Mouse (Mus musculus) hindbrain, embryonic 12.5 days (tissue): ENCODE measurements around the gene Uso1. TPM values are rescaled to one million over a fixed set of nuclear protein-coding genes. Genes with fewer than 3 reads are reported as not detected.
A peak's percentile ranks its signal among the peaks of the same experiment; 100 is the strongest.

Source experiments
- ATAC-seq: fragments of 200-750 bp; cut with Nextera tagmentation; 2 replicates; pipeline ENCODE4 v1.8.0; 2017; ENCODE audit warnings: moderate TSS enrichment; ENCODE audit not compliant: low FRiP score
- H3K27ac ChIP-seq: fragments of 300-500 bp; sonication (generic); 2 replicates; pipeline ENCODE4 v1.5.1; 2016; ENCODE audit warnings: mild to moderate bottlenecking
- H3K27me3 ChIP-seq: fragments of 300-500 bp; sonication (generic); 2 replicates; pipeline ENCODE4 v1.6.1; 2016; ENCODE audit warnings: mild to moderate bottlenecking
- H3K36me3 ChIP-seq: fragments of 300-500 bp; sonication (generic); 2 replicates; pipeline ENCODE4 v1.6.1; 2016; ENCODE audit warnings: mild to moderate bottlenecking
- H3K4me1 ChIP-seq: fragments of 300-500 bp; sonication (generic); 2 replicates; pipeline ENCODE4 v1.6.1; 2016
- H3K4me2 ChIP-seq: fragments of 300-500 bp; sonication (generic); replicated peaks from 2 replicates; pipeline ENCODE4 v1.6.1; 2016; ENCODE audit warnings: mild to moderate bottlenecking
- H3K4me3 ChIP-seq: fragments of 300-500 bp; sonication (generic); 2 replicates; pipeline ENCODE4 v1.5.1; 2016; ENCODE audit warnings: mild to moderate bottlenecking
- H3K9ac ChIP-seq: fragments of 300-500 bp; sonication (generic); 2 replicates; pipeline ENCODE4 v1.6.1; 2016; ENCODE audit warnings: mild to moderate bottlenecking, moderate library complexity
- H3K9me3 ChIP-seq: fragments of 300-500 bp; sonication (generic); replicated peaks from 2 replicates; pipeline ENCODE4 v1.6.1; 2016; ENCODE audit warnings: mild to moderate bottlenecking
- WGBS: fragments of 180-500 bp; shearing (Covaris S2); methylation state at CpG from one replicate; pipeline ENCODE4 v1.1.7; 2016; 5-methylcytosine and 5-hydroxymethylcytosine counted together
- polyA plus RNA-seq: library from polyadenylated mRNA; unstranded; fragments of >200 nt; fragmentation: Nextera tagmentation; extraction: Ambion mirVana; gene quantifications from 2 replicates; pipeline ENCODE4 v1.2.1, GENCODE M21; 2016

Uso1 gene
- polyA plus RNA-seq, 1 experiment from 2014 or later = 55.4 TPM

DNA sequence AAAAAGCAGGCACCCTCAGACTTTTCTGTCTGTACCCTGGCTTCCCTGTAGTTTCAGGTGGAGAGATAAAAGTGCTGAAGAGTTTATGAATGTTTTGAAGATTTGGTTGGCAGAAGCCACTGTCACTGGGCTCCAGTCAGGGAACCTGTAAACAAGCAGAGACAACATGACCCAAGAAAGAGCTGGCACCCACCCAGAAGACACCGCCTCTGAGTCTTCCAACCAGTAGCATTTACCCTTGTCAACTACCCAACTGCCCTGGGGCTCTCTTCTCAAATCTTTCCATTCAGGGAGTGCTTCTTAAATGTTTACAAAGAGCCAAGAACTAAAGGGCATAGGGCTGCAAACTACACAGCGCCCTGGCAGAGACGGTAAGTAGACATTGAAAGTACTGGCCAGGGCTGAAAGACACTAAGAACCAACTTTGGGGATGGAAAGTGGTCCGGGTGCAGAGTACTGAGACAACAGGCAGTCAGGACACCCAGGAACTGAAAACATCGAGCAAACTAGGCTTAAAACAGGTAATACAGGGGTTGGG is 26.9 kb upstream of the Uso1 start:
- no peak overlapping the region for H3K9ac ChIP-seq
- no peak overlapping the region for H3K4me3 ChIP-seq
- no peaks in the 10 kb centered on the region for H3K36me3 ChIP-seq
- H3K4me2 ChIP-seq = no peak overlapping the region
- H3K9me3 ChIP-seq = no peaks in the 10 kb centered on the region
- ATAC-seq = no peak
- H3K27ac ChIP-seq = no peak overlapping the region
- peaks cover 4% of the 10 kb centered on the region; the same call in 1 of the 2 replicates for H3K27me3 ChIP-seq
- peaks cover 11% of the 10 kb centered on the region for H3K4me1 ChIP-seq
- 91% methylated on average over 5 of the region's 5 CpGs for WGBS

GRCm38 (mm10) chr5:92112175-92112574 is 25.6 kb upstream of the Uso1 start:
- 7% methylated on average over 6 of the region's 6 CpGs for WGBS
- H3K4me3 ChIP-seq = no peak overlapping the region

GRCm38 (mm10) chr5:92112585-92112984 is 25.2 kb upstream of the Uso1 start:
- 2% methylated on average over 10 of the region's 10 CpGs for WGBS
- Histone ChIP-seq H3K27ac (no peak overlapping the region), H3K36me3 (no peaks in the 10 kb centered on the region), H3K4me2 (peak overlapping the region; percentile 37), H3K9ac (no peak overlapping the region), H3K4me3 (no peak overlapping the region), H3K4me1 (peaks cover 9% of the 10 kb centered on the region), H3K9me3 (no peaks in the 10 kb centered on the region), H3K27me3 (peaks cover 4% of the 10 kb centered on the region; the same call in 1 of the 2 replicates)
- no peak for ATAC-seq

More at GRCm38 (mm10) chr5:92112175-92112574, 25.6 kb upstream of the Uso1 start:
- peak overlapping the region; percentile 37 for H3K4me2 ChIP-seq
- no peak overlapping the region for H3K9ac ChIP-seq
- no peaks in the 10 kb centered on the region for H3K36me3 ChIP-seq
- no peak overlapping the region for H3K27ac ChIP-seq
- H3K27me3 ChIP-seq = peaks cover 4% of the 10 kb centered on the region; the same call in 1 of the 2 replicates
- H3K4me1 ChIP-seq = peaks cover 9% of the 10 kb centered on the region
- no peaks in the 10 kb centered on the region for H3K9me3 ChIP-seq
- ATAC-seq = no peak

DNA sequence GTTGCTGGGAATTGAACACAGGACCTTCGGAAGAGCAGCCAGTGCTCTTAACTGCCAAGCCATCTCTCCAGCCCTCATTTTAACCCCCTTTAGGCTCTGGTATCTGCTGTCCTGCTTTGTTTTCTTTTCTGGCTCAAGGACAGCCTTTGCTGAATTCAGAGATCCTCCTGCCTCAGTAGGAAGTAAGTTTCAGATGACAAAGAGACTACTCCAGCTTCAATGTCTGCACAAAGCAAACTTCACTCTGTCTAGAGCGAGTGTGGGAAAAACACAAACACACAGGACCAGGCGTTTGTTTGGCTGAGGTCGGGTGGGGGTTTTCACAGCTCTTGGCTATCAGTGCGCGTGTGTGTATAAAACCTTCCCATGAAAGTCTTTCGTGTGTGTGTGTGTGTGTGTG is 24.3 kb upstream of the Uso1 start:
- no peaks in the 10 kb centered on the region for H3K9me3 ChIP-seq
- no peak overlapping the region for H3K4me2 ChIP-seq
- peaks cover 9% of the 10 kb centered on the region for H3K4me1 ChIP-seq
- WGBS = 87% methylated on average over 7 of the region's 7 CpGs
- H3K4me3 ChIP-seq = no peak overlapping the region
- no peaks in the 10 kb centered on the region for H3K36me3 ChIP-seq
- peaks cover 4% of the 10 kb centered on the region; the same call in 1 of the 2 replicates for H3K27me3 ChIP-seq
- H3K27ac ChIP-seq = no peak overlapping the region
- H3K9ac ChIP-seq = no peak overlapping the region
- no peak for ATAC-seq

DNA sequence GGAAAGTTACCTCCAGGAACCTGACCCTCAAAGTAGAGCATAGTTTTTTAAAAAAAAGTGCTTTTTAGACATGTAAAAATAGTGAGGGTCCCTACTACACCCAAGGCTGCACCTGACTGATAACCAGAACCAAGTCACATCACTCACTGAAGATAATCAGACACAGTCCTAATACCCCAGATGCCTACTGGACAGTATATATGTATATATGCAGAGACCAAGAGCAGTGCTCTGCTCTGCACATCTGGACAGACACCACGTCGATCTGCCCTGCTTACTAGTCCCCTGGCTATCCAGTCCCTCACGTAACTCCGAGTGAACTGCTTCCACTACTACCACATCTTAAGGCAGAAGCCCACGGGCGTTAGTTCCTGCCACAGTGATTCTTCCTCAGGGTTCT is 23.5 kb upstream of the Uso1 start:
- no peaks in the 10 kb centered on the region for H3K36me3 ChIP-seq
- WGBS = 91% methylated on average over 6 of the region's 6 CpGs
- peaks cover 4% of the 10 kb centered on the region; the same call in 1 of the 2 replicates for H3K27me3 ChIP-seq
- H3K4me1 ChIP-seq = peaks cover 9% of the 10 kb centered on the region
- no peak overlapping the region for H3K4me2 ChIP-seq
- no peak overlapping the region for H3K9ac ChIP-seq
- H3K27ac ChIP-seq = no peak overlapping the region
- ATAC-seq = no peak
- H3K9me3 ChIP-seq = no peaks in the 10 kb centered on the region
- H3K4me3 ChIP-seq = no peak overlapping the region

DNA sequence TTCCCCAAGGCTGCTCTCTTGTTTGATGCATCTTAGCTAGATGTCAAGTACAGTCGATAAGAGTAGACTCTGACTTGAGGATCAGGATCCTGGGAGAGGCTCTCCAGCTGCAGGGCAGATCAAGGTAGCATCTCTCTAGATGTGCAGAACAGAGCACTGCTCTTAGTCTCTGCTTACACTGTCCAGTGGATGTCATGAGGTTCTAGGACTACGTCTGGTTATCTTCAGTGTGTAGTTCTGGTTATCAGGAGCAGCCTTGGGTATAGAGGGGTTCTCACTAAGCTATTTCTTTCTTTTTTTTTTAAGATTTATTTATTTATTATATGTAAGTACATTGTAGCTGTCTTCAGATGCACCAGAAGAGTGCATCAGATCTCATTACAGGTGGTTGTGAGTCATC is 22.8 kb upstream of the Uso1 start:
- Histone ChIP-seq H3K4me1 (peaks cover 9% of the 10 kb centered on the region), H3K4me2 (no peak overlapping the region), H3K36me3 (0 out of 2 replicates have a peak, but pooled peaks cover 3% of the 10 kb centered on the region), H3K9me3 (no peaks in the 10 kb centered on the region), H3K27me3 (peaks cover 4% of the 10 kb centered on the region; the same call in 1 of the 2 replicates), H3K9ac (no peak overlapping the region), H3K27ac (no peak overlapping the region), H3K4me3 (no peak overlapping the region)
- no peak for ATAC-seq
- 92% methylated on average over 2 of the region's 2 CpGs for WGBS

GRCm38 (mm10) chr5:92117823-92118403 is 19.8 kb upstream of the Uso1 start:
- no peak overlapping the region for H3K27ac ChIP-seq
- peaks cover 4% of the 10 kb centered on the region; the same call in 1 of the 2 replicates for H3K27me3 ChIP-seq
- H3K4me3 ChIP-seq = no peak overlapping the region
- no peak overlapping the region for H3K9ac ChIP-seq
- H3K9me3 ChIP-seq = no peaks in the 10 kb centered on the region
- peaks cover under 1% of the 10 kb centered on the region for H3K4me1 ChIP-seq
- WGBS = 59% methylated on average over 12 of the region's 12 CpGs
- peaks cover 6% of the 10 kb centered on the region; the same call in 1 of the 2 replicates for H3K36me3 ChIP-seq
- ATAC-seq = peak; percentile 61
- H3K4me2 ChIP-seq = no peak overlapping the region

- no peak overlapping the region for H3K4me2 ChIP-seq
- H3K27ac ChIP-seq = no peak overlapping the region
- no peak for ATAC-seq
- H3K4me3 ChIP-seq = no peak overlapping the region
- H3K9ac ChIP-seq = no peak overlapping the region
- H3K4me1 ChIP-seq = no peaks in the 10 kb centered on the region
- peaks cover 21% of the 10 kb centered on the region for H3K36me3 ChIP-seq
- no peaks in the 10 kb centered on the region for H3K9me3 ChIP-seq
- WGBS = 85% methylated on average over 4 of the region's 4 CpGs
- H3K27me3 ChIP-seq = no peaks in the 10 kb centered on the region
Observed at GRCm38 (mm10) chr5:92121636-92122035, 16.1 kb upstream of the Uso1 start.

DNA sequence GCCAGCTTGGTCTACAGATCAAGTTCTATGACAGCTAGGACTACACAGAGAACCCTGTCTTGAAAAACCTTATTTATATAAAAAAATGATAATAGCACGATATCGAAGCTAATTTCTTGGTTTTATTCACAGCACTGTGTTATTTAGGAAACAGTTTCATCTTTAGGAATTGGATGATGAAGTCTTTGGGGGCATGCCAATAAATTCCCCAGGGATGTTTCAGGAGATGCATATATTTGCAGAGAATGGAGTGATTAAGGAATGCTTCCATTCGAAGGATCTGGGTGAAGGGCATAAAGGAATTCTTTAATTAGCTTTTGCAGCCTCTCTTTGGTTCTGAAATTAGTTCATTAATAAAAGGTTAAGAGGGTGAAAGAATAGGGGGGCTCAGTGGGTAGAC is 12.3 kb upstream of the Uso1 start:
- Histone ChIP-seq H3K36me3 (peaks cover 21% of the 10 kb centered on the region), H3K4me1 (peaks cover 13% of the 10 kb centered on the region), H3K9me3 (no peaks in the 10 kb centered on the region), H3K27me3 (no peaks in the 10 kb centered on the region), H3K9ac (no peak overlapping the region), H3K4me2 (no peak overlapping the region), H3K27ac (no peak overlapping the region), H3K4me3 (no peak overlapping the region)
- WGBS = 92% methylated on average over 3 of the region's 3 CpGs
- ATAC-seq = no peak

DNA sequence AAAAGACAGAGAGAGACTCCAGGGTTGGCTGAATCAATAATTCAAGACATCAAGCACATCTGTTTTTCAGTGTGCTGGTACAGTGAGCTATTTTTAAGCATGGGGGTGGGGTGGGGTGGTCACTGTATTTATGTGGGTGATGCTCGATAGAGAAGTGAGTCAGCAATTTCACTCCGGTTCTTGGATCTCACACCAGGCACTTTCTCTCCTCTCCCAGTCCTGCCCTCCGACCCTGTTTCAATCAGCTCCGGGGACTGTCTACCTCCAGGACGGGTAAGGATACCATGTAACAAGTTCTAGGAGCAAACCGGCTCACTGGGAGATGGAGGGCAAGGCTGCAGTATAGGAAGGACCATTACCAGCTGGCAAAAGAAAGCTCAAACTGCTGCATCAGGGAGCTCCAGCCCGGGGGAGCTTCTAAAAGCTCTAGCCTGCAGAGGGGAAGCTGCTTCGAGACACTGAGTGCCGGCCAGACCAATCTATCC is 10.6 kb upstream of the Uso1 start:
- H3K9me3 ChIP-seq = no peaks in the 10 kb centered on the region
- peaks cover 28% of the 10 kb centered on the region for H3K36me3 ChIP-seq
- H3K4me2 ChIP-seq = no peak overlapping the region
- no peak for ATAC-seq
- peaks cover 13% of the 10 kb centered on the region for H3K4me1 ChIP-seq
- no peaks in the 10 kb centered on the region for H3K27me3 ChIP-seq
- WGBS = 69% methylated on average over 9 of the region's 9 CpGs
- H3K27ac ChIP-seq = no peak overlapping the region; the same call in 1 of the 2 replicates
- no peak overlapping the region for H3K9ac ChIP-seq
- no peak overlapping the region for H3K4me3 ChIP-seq

DNA sequence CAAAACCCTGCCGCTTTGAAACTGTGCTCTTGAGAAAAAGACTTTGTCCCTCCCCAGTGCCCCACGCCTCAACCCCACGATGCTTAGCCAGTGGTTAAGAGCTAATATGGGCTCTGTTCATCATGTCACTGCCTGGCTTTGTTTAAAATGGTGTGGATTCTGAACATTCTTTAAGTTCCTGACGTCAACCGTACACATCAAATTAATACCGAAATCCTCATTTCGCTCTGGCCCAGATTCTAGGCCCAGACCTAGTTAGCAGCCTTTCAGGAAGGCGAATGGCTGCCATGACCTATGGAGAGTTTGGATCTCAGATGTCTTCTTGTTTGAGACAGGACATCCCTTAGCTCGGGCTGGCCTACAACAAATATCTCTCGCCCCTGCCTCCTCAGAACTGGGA is 10.0 kb upstream of the Uso1 start:
- 90% methylated on average over 10 of the region's 10 CpGs for WGBS
- no peak overlapping the region for H3K27ac ChIP-seq
- no peaks in the 10 kb centered on the region for H3K27me3 ChIP-seq
- H3K9ac ChIP-seq = no peak overlapping the region
- no peak overlapping the region for H3K4me2 ChIP-seq
- no peak overlapping the region for H3K4me3 ChIP-seq
- H3K9me3 ChIP-seq = no peaks in the 10 kb centered on the region
- H3K36me3 ChIP-seq = peaks cover 27% of the 10 kb centered on the region
- H3K4me1 ChIP-seq = peaks cover 13% of the 10 kb centered on the region
- ATAC-seq = no peak

DNA sequence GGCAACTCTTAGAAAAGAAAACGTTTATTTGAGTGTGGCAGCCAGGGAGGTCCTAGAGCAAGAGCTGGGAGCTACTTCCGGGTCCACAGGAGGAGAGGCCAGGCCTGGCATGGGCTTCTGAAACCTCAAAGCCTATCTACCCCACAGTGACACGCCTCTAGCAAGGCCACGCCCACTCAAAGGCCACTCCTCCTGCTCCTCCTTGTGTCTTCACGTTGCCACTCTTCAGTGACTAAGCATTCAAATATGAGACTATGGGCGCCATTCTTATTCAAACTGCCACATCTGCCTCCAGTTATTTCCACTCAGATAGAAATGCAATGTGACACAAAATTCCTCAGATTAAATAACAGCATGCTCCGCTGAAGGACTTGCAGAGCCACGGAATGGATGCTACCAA is 9.2 kb upstream of the Uso1 start:
- no peaks in the 10 kb centered on the region for H3K27me3 ChIP-seq
- no peak overlapping the region for H3K4me3 ChIP-seq
- H3K4me1 ChIP-seq = peaks cover 13% of the 10 kb centered on the region
- ATAC-seq = no peak
- H3K9me3 ChIP-seq = no peaks in the 10 kb centered on the region
- WGBS = 23% methylated on average over 8 of the region's 8 CpGs
- no peak overlapping the region for H3K9ac ChIP-seq
- H3K27ac ChIP-seq = no peak overlapping the region
- H3K4me2 ChIP-seq = peak overlapping the region; percentile 19; the same call in 1 of the 2 replicates
- H3K36me3 ChIP-seq = peaks cover 29% of the 10 kb centered on the region

DNA sequence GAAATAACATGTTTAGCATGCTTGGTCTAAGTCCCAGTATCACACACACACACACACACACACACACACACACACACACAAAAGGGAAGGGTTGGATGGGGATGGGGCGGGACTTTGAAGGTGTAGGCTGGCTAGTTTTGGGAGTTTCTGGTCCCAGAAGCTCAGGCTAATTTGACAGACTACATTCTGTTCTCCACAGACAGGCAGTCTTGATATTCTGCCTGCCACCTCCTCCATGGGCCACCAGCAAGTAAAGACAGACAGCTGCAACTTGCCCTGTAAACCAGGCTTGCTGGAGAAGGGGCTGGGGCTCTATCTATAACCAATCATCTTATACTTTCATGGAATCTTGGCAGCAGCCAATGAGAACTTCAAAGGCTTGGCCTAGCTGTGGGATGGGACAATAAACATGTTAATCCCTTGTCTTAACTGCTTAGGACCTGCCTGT is 8.4 kb upstream of the Uso1 start:
- no peaks in the 10 kb centered on the region for H3K9me3 ChIP-seq
- no peaks in the 10 kb centered on the region for H3K27me3 ChIP-seq
- no peak for ATAC-seq
- 46% methylated on average over 1 of the region's 1 CpGs for WGBS
- peaks cover 13% of the 10 kb centered on the region for H3K4me1 ChIP-seq
- H3K27ac ChIP-seq = 0 out of 2 replicates have a peak overlapping the region, but pooled peaks have one; percentile 4
- no peak overlapping the region for H3K9ac ChIP-seq
- no peak overlapping the region for H3K4me3 ChIP-seq
- peaks cover 23% of the 10 kb centered on the region for H3K36me3 ChIP-seq
- H3K4me2 ChIP-seq = no peak overlapping the region
